Mouse (Mus musculus): Measurements from ENCODE around the gene Ttc23.

Gene Ttc23

GRCm38 (mm10) chr7:67759629-67759995 lies 112.4 kb downstream of the Ttc23 start, which contains the start of gene Synm:
Synm (minus strand) TSS chr7:67759742.
- TF ChIP-seq CTCF (conservative IDR thresholded peaks at IDR 0.05; ENCODE audit: low read length) (peak; percentile 30), POU5F1 (IDR thresholded peaks at IDR 0.05; ENCODE audit: borderline replicate concordance, low read length) (no peak), NANOG (IDR thresholded peaks at IDR 0.05; ENCODE audit: borderline replicate concordance, low read length) (no peak)
- Histone ChIP-seq H3K9me3 (ENCODE audit: low read length) (0 out of 2 replicates have a peak, but pooled peaks cover 6% of the 10 kb centered on the region), H3K36me3 (ENCODE audit: insufficient read depth, low read length) (no peaks in the 10 kb centered on the region), H3K27me3 (ENCODE audit: insufficient read depth, low read length) (peaks cover 67% of the 10 kb centered on the region), H3K4me3 (replicated peaks; ENCODE audit: low read length) (peak within 1 kb of the TSS; percentile 84), H3K4me1 (replicated peaks; ENCODE audit: low read depth, low read length) (peaks cover 3% of the 10 kb centered on the region; the same call in 1 of the 2 replicates)

- no peaks in the 10 kb centered on the region; the same call in 1 of the 2 replicates for H3K4me1 ChIP-seq (replicated peaks; ENCODE audit: low read depth, low read length)
- H3K27me3 ChIP-seq (ENCODE audit: insufficient read depth, low read length): peaks cover 46% of the 10 kb centered on the region
- H3K4me3 ChIP-seq (replicated peaks; ENCODE audit: low read length): no peak overlapping the region
- TF ChIP-seq POU5F1 (IDR thresholded peaks at IDR 0.05; ENCODE audit: borderline replicate concordance, low read length): no peak
- TF ChIP-seq CTCF (conservative IDR thresholded peaks at IDR 0.05; ENCODE audit: low read length): no peak
- no peak for TF ChIP-seq NANOG (IDR thresholded peaks at IDR 0.05; ENCODE audit: borderline replicate concordance, low read length)
- H3K9me3 ChIP-seq (ENCODE audit: low read length): 0 out of 2 replicates have a peak, but pooled peaks cover 6% of the 10 kb centered on the region
- no peaks in the 10 kb centered on the region for H3K36me3 ChIP-seq (ENCODE audit: insufficient read depth, low read length)
Measured at GRCm38 (mm10) chr7:67763625-67764024, 116.4 kb downstream of the Ttc23 start.

GRCm38 (mm10) chr7:67768125-67768524 lies 120.9 kb downstream of the Ttc23 start:
- Histone ChIP-seq H3K4me1 (replicated peaks; ENCODE audit: low read depth, low read length) (no peaks in the 10 kb centered on the region), H3K4me3 (replicated peaks; ENCODE audit: low read length) (no peak overlapping the region), H3K36me3 (ENCODE audit: insufficient read depth, low read length) (no peaks in the 10 kb centered on the region), H3K9me3 (ENCODE audit: low read length) (no peaks in the 10 kb centered on the region), H3K27me3 (ENCODE audit: insufficient read depth, low read length) (peaks cover 23% of the 10 kb centered on the region)
- no peak for TF ChIP-seq POU5F1 (IDR thresholded peaks at IDR 0.05; ENCODE audit: borderline replicate concordance, low read length)
- no peak for TF ChIP-seq NANOG (IDR thresholded peaks at IDR 0.05; ENCODE audit: borderline replicate concordance, low read length)
- no peak for TF ChIP-seq CTCF (conservative IDR thresholded peaks at IDR 0.05; ENCODE audit: low read length)

- Histone ChIP-seq H3K36me3 (ENCODE audit: insufficient read depth, low read length) (no peaks in the 10 kb centered on the region), H3K9me3 (ENCODE audit: low read length) (no peaks in the 10 kb centered on the region), H3K27me3 (ENCODE audit: insufficient read depth, low read length) (peaks cover 15% of the 10 kb centered on the region), H3K4me1 (replicated peaks; ENCODE audit: low read depth, low read length) (no peaks in the 10 kb centered on the region), H3K4me3 (replicated peaks; ENCODE audit: low read length) (no peak overlapping the region)
- TF ChIP-seq NANOG (IDR thresholded peaks at IDR 0.05; ENCODE audit: borderline replicate concordance, low read length) (no peak), CTCF (conservative IDR thresholded peaks at IDR 0.05; ENCODE audit: low read length) (no peak), POU5F1 (IDR thresholded peaks at IDR 0.05; ENCODE audit: borderline replicate concordance, low read length) (no peak)
Measured at GRCm38 (mm10) chr7:67769487-67769886, 122.3 kb downstream of the Ttc23 start.

- peaks cover 16% of the 10 kb centered on the region for H3K27me3 ChIP-seq (ENCODE audit: insufficient read depth, low read length)
- no peaks in the 10 kb centered on the region for H3K36me3 ChIP-seq (ENCODE audit: insufficient read depth, low read length)
- no peaks in the 10 kb centered on the region for H3K4me1 ChIP-seq (replicated peaks; ENCODE audit: low read depth, low read length)
- no peak for TF ChIP-seq POU5F1 (IDR thresholded peaks at IDR 0.05; ENCODE audit: borderline replicate concordance, low read length)
- no peaks in the 10 kb centered on the region for H3K9me3 ChIP-seq (ENCODE audit: low read length)
- no peak overlapping the region for H3K4me3 ChIP-seq (replicated peaks; ENCODE audit: low read length)
Measured at GRCm38 (mm10) chr7:67772231-67772630, 125.0 kb downstream of the Ttc23 start.

GRCm38 (mm10) chr7:67775623-67776022 lies 128.4 kb downstream of the Ttc23 start:
- H3K9me3 ChIP-seq (ENCODE audit: low read length): no peaks in the 10 kb centered on the region
- H3K27me3 ChIP-seq (ENCODE audit: insufficient read depth, low read length): peaks cover 16% of the 10 kb centered on the region
- no peak for TF ChIP-seq POU5F1 (IDR thresholded peaks at IDR 0.05; ENCODE audit: borderline replicate concordance, low read length)
- TF ChIP-seq NANOG (IDR thresholded peaks at IDR 0.05; ENCODE audit: borderline replicate concordance, low read length): no peak
- TF ChIP-seq CTCF (conservative IDR thresholded peaks at IDR 0.05; ENCODE audit: low read length): no peak
- H3K4me3 ChIP-seq (replicated peaks; ENCODE audit: low read length): no peak overlapping the region
- no peaks in the 10 kb centered on the region for H3K4me1 ChIP-seq (replicated peaks; ENCODE audit: low read depth, low read length)
- no peaks in the 10 kb centered on the region for H3K36me3 ChIP-seq (ENCODE audit: insufficient read depth, low read length)

GRCm38 (mm10) chr7:67776636-67777305 lies 129.6 kb downstream of the Ttc23 start:
- no peaks in the 10 kb centered on the region for H3K4me1 ChIP-seq (replicated peaks; ENCODE audit: low read depth, low read length)
- no peak for TF ChIP-seq CTCF (conservative IDR thresholded peaks at IDR 0.05; ENCODE audit: low read length)
- H3K4me3 ChIP-seq (replicated peaks; ENCODE audit: low read length): no peak overlapping the region
- no peaks in the 10 kb centered on the region for H3K9me3 ChIP-seq (ENCODE audit: low read length)
- H3K27me3 ChIP-seq (ENCODE audit: insufficient read depth, low read length): peaks cover 16% of the 10 kb centered on the region
- no peaks in the 10 kb centered on the region for H3K36me3 ChIP-seq (ENCODE audit: insufficient read depth, low read length)

- H3K36me3 ChIP-seq (ENCODE audit: insufficient read depth, low read length): no peaks in the 10 kb centered on the region
- H3K4me3 ChIP-seq (replicated peaks; ENCODE audit: low read length): no peak overlapping the region
- TF ChIP-seq NANOG (IDR thresholded peaks at IDR 0.05; ENCODE audit: borderline replicate concordance, low read length): no peak
- no peak for TF ChIP-seq CTCF (conservative IDR thresholded peaks at IDR 0.05; ENCODE audit: low read length)
- no peak for TF ChIP-seq POU5F1 (IDR thresholded peaks at IDR 0.05; ENCODE audit: borderline replicate concordance, low read length)
- peaks cover 11% of the 10 kb centered on the region for H3K27me3 ChIP-seq (ENCODE audit: insufficient read depth, low read length)
- H3K4me1 ChIP-seq (replicated peaks; ENCODE audit: low read depth, low read length): 0 out of 2 replicates have a peak, but pooled peaks cover 3% of the 10 kb centered on the region
- H3K9me3 ChIP-seq (ENCODE audit: low read length): no peaks in the 10 kb centered on the region
Measured at GRCm38 (mm10) chr7:67787861-67788260, 140.7 kb downstream of the Ttc23 start.

- TF ChIP-seq POU5F1 (IDR thresholded peaks at IDR 0.05; ENCODE audit: borderline replicate concordance, low read length) (no peak), CTCF (conservative IDR thresholded peaks at IDR 0.05; ENCODE audit: low read length) (peak; percentile 94)
- 0 out of 2 replicates have a peak, but pooled peaks cover 3% of the 10 kb centered on the region for H3K4me1 ChIP-seq (replicated peaks; ENCODE audit: low read depth, low read length)
- H3K27me3 ChIP-seq (ENCODE audit: insufficient read depth, low read length): peaks cover 11% of the 10 kb centered on the region
- no peaks in the 10 kb centered on the region for H3K9me3 ChIP-seq (ENCODE audit: low read length)
- no peak overlapping the region for H3K4me3 ChIP-seq (replicated peaks; ENCODE audit: low read length)
- H3K36me3 ChIP-seq (ENCODE audit: insufficient read depth, low read length): no peaks in the 10 kb centered on the region
Measured at GRCm38 (mm10) chr7:67788713-67789112, 141.5 kb downstream of the Ttc23 start.
